Mouse (Mus musculus) erythroblast, adult 5-6 weeks (primary cell): ENCODE data around the gene 0610012G03Rik. TPM values are rescaled to one million over a fixed set of nuclear protein-coding genes. Genes with fewer than 3 reads are reported as not detected.
"Not testable (repeated sequence)": the region's sequence is repeated elsewhere in the genome, so short reads cannot be mapped to it uniquely, and the experiment has no call there.

Experiments
- ATAC-seq: replicated peaks from 2 replicates; pipeline ENCODE4 v1.8.0; 2016; ENCODE audit warnings: moderate number of reproducible peaks, mild to moderate bottlenecking, moderate TSS enrichment, inconsistent platforms; ENCODE audit not compliant: poor library complexity, low FRiP score, severe bottlenecking
- total RNA-seq, 2 experiments: library from RNA; stranded (forward) in 1 of 2; stranded (reverse) in 1 of 2; fragments of 150-400 nt in 1 of 2; fragments of 200-764, 138-1000 nt in 1 of 2; gene quantifications; 2 replicates each; pipeline versions ENCODE4 v1.2.3 to v1.2.4; 2015 to 2017; ENCODE audit warnings: low replicate concordance in 2 of 2

Gene 0610012G03Rik
- total RNA-seq (2015; ENCODE audit: low replicate concordance) (3.1 and 14.0 TPM in 2 replicates), total RNA-seq (2017; ENCODE audit: low replicate concordance) (1.3 and 7.2 TPM in 2 replicates)

DNA sequence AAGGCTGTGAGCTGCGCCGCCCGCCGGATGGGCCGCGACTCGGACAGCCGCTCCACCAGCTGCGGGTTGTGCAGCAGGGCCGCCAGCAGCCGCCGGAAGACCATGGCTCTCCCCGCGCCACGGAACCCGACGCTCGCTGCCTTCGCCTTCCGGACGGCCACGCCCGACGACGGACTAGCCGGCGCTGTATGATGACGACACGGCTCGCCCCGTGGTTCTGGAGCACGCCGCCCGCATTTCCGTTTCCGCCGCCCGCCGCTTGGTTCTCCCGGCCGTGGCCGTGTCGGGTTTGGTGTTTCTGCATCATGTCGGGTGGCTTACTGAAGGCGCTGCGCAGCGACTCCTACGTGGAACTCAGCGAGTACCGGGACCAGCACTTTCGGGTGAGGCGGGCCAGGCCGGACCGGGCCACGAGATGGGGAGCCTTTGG lies at the start of gene 0610012G03Rik, which contains the start of gene Ncbp2:
Gene 0610012G03Rik (minus strand): TSS at position 150 of the 430 bp plus-strand sequence.
Gene Ncbp2 (plus strand): TSS at position 169 of the 430 bp plus-strand sequence.
- peak; percentile 95 for ATAC-seq

DNA sequence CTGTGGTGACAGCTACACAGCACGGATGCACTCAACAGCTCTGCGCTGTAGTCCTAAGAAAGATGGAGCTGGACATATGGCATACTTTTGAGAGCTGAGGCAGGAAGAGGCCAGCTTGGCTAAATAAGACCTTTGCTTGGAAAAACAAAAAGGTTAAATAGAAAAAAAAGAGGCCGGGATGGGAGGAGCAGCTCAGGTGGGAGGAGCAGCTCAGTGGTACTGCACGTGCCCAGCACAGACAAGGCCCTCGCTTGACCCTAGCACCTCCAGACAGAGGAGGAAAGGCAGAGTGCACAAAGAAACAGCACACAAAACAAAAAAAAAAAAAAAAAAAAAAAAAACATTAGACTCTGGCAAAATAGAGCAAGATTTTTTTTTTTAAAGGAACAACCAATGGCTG lies 48.1 kb upstream of the 0610012G03Rik start:
- no peak for ATAC-seq

DNA sequence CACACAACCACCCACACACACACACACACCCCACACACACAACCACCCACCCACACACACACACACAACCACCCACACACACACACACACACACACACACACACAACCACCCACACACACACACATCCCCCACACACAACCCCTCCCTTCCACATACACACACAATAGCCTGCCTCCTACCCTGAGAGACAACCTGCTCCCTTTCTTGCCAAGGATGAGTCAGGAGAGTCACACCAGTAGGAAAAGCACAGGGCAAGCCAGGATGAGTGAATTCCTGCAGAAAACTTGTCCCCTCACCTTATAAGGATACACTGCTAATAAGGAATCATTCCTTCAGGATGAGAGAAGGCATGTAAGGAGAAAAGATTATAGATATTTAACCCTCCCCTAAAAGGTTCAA lies 45.7 kb upstream of the 0610012G03Rik start:
- no peak for ATAC-seq

DNA sequence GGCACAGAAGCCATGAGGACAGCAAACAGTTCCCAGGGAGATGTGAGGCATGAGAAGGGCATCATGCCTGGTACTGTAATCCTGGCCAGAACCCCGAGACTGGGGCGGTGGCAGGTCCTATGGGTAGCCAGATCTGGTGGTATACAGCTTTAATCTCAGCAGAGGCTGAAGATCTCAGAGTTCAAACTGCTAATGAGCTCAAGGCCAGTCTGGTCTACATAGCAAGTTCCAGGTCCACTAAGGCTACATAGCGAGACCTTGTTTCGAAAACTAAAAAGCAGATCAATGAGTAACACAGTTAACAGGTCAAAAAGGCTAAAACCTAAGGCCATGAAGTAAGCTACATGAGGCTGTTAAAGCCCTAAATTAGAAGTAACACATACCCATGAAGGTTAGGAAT lies 44.9 kb upstream of the 0610012G03Rik start:
- ATAC-seq, result no peak

DNA sequence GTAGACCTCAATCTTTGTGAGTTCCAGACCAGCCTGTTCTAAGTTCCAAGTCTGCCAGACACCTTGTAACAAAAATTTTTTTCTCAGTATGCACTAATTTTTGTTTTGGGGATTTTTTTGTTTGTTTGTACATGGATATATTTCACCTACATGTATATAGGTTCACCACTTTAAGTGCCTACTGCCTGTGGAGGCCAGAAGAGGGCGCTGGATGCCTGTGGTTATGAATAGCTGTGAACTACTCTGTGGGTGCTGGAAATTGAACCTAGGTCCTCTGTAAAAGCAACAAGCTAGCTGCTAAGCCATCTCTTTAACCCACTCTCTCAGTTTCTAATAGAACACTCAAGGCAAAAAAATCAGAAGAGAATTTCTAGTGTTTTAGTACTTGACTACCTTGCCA lies 43.7 kb upstream of the 0610012G03Rik start:
- no peak for ATAC-seq

DNA sequence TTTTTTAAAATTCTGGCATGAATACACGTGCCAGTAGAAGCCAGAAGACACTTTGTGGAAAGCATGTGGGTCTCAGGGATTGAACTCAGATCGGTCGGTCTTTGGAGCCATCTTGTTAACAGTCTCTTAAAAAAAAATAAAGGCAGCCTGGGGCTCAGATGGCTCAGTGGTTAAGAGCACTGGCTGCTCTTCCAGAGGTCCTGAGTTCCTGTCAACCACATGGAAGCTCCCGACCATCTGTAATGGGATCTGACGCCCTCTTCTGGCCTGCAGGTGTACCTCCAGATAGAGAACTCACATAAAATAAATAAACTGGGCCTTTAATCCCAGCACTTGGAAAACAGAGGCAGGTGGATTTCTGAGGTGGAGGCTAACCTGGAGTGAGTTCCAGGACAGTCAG lies 32.7 kb upstream of the 0610012G03Rik start:
- ATAC-seq, result no peak

DNA sequence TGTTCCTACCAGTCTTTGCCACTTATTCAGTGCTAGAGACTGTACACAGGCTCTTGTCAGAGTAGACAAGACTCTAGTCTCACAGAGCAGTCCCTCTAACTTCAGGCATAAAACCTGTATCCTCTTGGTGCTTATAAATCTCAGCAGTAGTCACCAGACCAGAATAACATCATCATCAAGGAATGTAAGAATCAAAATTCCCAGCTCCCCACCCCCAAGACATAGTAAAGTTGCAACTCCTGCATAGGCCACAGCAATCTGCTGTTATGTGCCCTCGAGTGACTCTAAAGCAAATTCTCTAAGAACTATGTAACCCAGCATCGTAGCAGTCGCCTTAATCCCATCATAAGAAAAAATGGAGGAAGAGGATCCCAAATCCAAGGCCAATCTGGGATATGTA lies 31.2 kb upstream of the 0610012G03Rik start:
- no peak for ATAC-seq

DNA sequence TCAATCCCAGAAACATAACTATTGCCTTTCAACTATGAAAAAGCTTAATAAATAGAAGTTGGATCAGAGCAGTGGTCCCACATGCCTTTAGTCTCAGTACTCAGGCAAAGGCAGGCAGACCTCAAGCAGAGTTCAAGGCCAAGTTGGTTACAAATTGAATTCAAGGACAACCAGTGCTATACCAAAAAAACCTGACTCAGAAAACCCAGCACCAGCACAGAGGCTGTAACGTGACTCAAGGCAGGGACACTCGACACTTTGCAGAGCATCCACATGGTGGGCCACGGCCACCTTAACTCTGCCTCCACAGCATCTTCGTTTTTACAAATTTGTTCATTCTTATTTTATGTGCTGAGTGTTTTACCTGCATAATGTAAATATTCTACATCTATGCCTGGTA lies 27.0 kb upstream of the 0610012G03Rik start:
- no peak for ATAC-seq

DNA sequence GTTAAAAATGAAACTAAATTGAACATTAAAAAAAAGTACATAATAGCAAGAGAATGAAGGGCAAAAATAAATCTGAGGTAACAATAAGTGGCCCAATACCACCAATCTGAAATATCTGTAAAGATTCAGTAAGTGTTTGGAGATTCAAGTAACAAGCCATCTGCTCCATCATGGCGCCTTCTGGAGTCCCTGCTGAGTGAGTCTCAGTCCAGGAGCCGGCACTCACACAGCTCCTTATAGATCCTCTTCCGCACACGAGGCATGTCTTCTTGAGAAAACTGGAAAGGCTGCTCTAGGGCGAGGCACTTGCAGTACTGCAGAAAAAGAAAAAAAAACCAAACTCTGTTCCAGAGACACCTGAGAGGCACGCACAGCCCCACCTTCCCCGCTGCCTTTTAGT lies 14.9 kb upstream of the 0610012G03Rik start:
- ATAC-seq, result no peak

DNA sequence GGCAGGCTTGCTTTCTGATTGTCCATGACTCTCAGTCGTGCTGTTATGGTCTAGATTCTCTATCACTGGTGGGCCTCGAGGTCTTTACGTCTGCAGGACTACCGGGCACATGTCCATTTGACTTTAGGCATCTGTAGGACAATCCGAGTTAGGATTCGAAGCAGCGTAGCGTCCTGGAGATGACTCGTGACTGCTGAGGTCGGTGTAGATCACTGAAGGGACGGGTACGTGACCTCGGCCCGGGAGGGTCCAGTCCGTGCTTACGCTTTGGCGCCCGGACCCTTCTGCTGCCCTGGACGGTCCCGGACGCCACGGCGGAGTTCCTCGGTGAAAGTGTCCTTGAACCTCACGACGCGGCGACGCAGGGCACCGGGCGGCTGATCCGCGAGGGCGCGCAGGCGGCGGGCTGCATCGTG lies 385 bp downstream of the 0610012G03Rik start:
- peak; percentile 16 for ATAC-seq

DNA sequence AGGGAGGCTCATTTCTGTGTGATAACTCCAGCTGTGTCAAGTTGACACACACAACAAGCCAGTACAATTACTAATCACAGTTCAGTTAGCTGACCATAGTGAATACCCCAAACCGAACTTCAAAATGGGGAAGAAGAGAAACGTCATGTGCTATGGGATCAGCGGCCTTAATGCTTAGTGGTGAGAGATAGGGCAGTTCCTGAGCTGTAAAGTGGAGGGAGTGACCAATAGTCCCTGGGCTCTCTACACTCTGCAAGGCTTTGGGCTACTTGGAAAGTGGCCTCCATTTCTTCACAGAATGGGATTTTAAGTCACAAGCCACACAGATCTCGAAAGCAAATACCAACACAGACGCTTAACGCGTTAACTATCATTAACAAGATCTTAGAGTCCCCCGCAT lies 961 bp downstream of the 0610012G03Rik start:
- ATAC-seq, result no peak

DNA sequence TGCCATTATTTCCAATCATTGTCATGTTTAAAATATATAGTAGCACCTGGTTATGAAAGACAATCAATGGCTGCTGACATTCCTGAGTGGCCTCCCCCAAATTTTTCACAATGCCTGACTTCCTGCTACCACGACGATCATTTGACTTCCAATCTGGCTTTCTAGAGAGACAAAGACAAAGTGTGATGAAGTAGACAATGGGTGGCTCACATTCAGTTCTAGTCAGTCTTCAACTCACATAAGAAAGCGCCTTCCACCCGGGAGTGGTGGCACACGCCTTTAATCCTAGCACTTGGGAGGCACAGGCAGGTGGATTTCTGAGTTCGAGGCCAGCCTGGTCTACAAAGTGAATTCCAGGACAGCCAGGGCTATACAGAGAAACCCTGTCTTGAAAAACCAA lies 2.3 kb downstream of the 0610012G03Rik start:
- not testable (repeated sequence) for ATAC-seq

DNA sequence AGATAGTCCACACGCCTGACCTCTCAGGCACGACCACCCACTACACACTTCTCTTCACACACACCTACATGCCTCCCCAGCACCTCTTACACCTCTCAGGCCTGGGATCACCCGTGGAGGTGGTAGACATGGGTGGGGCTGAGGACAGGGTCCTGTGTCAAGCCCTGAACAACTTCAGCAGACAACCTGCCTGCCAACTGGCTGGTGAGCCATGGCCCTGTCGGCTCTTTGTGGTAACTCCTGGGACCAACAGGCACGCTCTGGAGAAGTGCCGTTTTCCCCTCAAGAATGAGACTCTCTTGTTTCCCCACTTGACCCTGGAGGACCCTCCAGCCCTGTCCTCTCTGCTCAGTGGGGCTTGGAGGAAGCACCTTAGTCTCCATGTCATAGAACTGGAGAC lies 2.9 kb downstream of the 0610012G03Rik start:
- ATAC-seq, result no peak

DNA sequence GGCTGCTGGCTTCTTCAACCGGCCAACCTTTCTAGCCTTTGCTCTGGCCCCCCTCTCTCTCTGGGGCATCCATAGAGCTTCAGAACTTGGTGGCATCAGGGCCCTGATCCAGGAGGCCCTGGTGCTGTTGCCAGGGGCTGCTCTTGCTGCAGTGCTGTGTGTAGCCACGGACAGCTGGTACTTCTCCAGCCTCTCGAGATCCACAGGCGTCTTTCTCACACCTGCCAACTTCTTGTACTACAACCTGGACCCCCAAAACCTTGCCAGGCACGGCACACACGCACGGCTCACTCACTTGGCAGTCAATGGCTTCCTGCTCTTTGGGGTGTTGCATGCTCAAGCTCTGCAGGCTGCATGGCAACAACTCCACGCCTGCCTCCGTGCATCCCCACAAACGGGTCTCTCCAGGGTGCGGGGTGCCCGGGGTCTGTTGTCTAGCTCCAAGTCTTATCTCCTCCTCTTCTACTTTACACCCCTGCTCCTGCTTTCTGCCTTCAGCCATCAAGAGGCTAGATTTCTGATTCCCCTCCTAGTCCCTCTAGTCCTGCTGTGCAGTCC lies 3.5 kb downstream of the 0610012G03Rik start:
- ATAC-seq, result no peak

DNA sequence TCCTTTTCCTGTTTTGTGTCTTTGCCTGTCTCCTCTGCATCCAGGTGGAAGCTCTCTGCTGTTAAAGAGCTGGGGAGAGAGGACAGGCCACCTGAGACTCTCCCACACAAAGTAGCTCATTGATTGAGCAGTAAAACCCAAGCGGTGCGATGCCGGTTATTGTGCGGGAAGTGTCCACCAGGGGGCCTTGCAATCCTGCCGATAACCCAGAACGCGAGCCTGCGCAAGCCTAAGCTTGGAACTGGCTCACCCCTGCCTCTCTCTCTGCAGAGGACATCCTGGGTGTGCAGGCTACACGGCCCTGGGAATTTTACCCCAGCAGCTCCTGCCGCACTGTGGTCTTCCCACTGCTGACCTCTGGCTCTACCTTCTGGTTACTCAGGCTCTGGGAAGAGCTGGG lies 4.3 kb downstream of the 0610012G03Rik start:
- ATAC-seq, result peak; percentile 60

DNA sequence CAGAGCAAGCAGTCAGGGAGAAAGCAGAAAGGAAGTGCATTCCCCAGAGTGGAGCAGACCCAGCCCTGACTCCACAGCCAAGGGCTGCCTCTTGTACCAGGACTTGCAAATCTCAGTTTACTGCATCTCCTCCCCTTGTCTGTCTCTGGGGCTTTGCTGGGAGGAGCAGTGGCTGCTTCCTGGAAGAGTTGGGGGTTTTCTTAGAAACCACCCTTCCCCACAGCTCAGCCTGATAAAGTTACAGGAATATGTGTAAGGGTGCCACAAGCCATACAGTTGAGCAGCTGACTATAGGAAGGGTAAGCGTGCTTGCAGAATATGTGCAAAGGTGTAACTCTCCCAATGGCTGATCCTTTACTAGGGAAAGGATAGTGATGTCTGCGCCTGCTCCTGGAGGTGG lies 7.7 kb downstream of the 0610012G03Rik start:
- no peak for ATAC-seq

DNA sequence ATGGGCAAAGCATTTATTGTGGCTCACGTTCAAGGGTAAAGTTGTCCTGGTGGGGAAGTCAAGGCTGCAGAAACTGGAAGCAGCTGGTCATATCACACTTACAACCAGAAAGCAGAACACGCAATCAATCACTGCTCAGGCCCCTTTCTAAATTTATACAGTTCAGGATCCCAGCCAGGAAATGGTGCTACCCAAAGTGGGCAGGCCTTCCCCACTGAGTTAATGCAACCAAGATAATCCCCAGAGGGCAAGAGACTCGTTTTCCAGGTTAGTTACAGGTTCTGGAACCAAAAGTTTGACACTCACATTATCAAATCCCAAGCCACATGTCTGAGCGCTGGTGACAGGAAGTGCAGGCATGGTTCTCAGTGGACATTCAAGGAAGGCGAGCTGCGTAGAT lies 9.4 kb downstream of the 0610012G03Rik start:
- no peak for ATAC-seq

DNA sequence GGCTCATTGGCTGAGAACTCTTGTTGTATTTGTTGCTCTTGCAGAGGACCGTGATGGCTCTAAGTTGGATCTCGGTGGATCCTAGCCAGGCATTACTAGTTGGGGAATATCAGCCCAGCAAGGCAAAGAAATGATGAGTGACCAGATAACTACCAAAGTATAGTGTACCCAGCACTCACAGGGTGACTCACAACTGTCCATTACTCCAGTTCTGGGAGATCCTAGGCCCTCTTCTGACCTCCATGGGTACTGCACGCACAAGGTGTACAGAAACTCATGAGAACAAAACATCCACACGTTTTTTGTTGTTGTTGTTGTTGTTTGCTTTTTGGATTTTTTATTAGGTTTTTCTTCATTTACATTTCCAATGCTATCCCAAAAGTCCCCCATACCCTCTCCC lies 11.7 kb downstream of the 0610012G03Rik start:
- no peak for ATAC-seq

DNA sequence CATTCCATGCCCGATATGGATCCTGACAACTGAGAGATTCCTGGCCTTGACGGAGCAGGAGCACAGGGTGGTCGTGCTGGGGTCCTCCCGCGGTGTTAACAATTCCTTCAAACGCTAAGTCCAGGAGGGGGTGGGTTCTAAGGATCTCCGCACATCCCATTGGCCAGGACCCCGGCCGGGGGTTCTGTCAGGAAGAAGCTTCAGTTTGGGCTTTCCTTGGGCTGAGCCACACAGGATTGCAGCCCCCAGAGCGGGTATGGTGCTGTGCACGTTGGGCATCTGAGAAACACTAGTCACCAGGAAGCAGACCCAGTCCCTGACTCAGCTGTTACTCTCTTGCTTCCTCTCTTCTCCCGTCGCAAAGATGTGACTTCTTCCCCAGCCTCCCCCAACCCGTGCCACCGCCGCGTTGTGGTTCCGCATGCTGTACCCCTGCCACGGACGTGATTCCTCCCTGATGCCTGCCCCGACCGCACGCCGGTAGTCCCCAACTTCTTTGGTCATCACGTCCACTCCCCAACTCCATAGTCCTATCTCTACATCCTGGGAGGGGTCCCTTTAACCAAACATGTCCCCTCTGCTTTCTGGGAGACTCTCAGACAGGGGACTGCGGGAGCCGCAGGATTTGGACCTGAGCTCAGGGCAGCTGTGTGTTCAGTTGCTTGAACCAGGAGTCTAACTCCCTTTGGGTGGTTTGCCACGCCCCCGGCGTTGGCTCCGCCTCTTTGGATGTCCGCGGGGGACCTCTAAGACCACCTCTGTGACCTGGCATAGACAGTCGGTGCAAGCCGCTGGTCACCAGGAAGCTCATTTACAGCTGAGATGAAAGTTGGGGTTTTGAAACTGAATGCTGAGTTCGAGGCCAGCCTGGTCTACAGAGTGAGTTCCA lies 13.0 kb downstream of the 0610012G03Rik start:
- no peak for ATAC-seq

DNA sequence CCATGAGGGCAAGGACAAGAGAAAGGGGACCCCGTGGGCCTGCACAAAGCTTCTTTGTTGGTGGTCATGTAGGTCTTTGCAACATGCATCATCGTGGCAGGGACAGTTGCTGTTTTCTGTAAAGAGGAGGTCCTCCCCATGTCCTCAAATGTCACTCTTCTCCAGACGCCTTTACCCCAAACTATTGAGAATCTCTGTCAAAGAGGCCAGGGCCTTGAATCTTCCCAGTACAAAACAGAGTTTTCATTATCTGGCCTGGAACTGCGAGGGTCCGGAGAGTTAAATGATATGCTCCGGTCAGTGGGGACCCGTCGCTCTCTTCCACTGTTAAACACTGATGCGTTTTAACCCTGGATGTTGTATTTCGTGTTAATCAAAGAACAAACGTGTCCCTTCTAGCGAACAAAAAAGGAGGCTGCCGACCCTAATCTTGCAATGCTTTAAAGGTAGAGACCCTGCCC lies 13.7 kb downstream of the 0610012G03Rik start:
- no peak for ATAC-seq
